Mouse (Mus musculus): ENCODE results near the gene Acbd3. TPM values are rescaled to one million over a fixed set of nuclear protein-coding genes. Genes with fewer than 3 reads are reported as not detected.

Acbd3 gene
- total RNA-seq, 2 experiments from 2014 or later = 19.1 to 42.7 TPM

- no peak for ATAC-seq (replicated peaks; ENCODE audit: low FRiP score, low TSS enrichment, poor library complexity, severe bottlenecking)
These were observed 31.6 kb downstream of the Acbd3 start for GRCm38 (mm10) chr1:180757252-180757955.

- no peak for ATAC-seq (replicated peaks; ENCODE audit: low FRiP score, low TSS enrichment, poor library complexity, severe bottlenecking)
These were observed 32.2 kb downstream of the Acbd3 start for GRCm38 (mm10) chr1:180757956-180758520.

- no peak for ATAC-seq (replicated peaks; ENCODE audit: low FRiP score, low TSS enrichment, poor library complexity, severe bottlenecking)
These were observed 36.3 kb downstream of the Acbd3 start for GRCm38 (mm10) chr1:180762180-180762579.

- ATAC-seq (replicated peaks; ENCODE audit: low FRiP score, low TSS enrichment, poor library complexity, severe bottlenecking) = no peak
These were observed 36.8 kb downstream of the Acbd3 start for GRCm38 (mm10) chr1:180762679-180763078.

- no peak for ATAC-seq (replicated peaks; ENCODE audit: low FRiP score, low TSS enrichment, poor library complexity, severe bottlenecking)
These were observed 37.5 kb downstream of the Acbd3 start for GRCm38 (mm10) chr1:180763307-180763706.

- peak; percentile 75 for ATAC-seq (replicated peaks; ENCODE audit: low FRiP score, low TSS enrichment, poor library complexity, severe bottlenecking)
These were observed 38.0 kb downstream of the Acbd3 start for GRCm38 (mm10) chr1:180763828-180764227.

- no peak for ATAC-seq (replicated peaks; ENCODE audit: low FRiP score, low TSS enrichment, poor library complexity, severe bottlenecking)
These were observed 39.5 kb downstream of the Acbd3 start for GRCm38 (mm10) chr1:180765393-180765792.

- ATAC-seq (replicated peaks; ENCODE audit: low FRiP score, low TSS enrichment, poor library complexity, severe bottlenecking) = no peak
These were observed 40.7 kb downstream of the Acbd3 start for GRCm38 (mm10) chr1:180766557-180766956.

GRCm38 (mm10) chr1:180767541-180768333 lies 41.9 kb downstream of the Acbd3 start:
- ATAC-seq (replicated peaks; ENCODE audit: low FRiP score, low TSS enrichment, poor library complexity, severe bottlenecking) = peak; percentile 13; the same call in 1 of the 2 replicates

GRCm38 (mm10) chr1:180768334-180769168 lies 42.7 kb downstream of the Acbd3 start:
- ATAC-seq (replicated peaks; ENCODE audit: low FRiP score, low TSS enrichment, poor library complexity, severe bottlenecking) = peak; percentile 83

- no peak for ATAC-seq (replicated peaks; ENCODE audit: low FRiP score, low TSS enrichment, poor library complexity, severe bottlenecking)
These were observed 45.5 kb downstream of the Acbd3 start for GRCm38 (mm10) chr1:180771306-180771705.

- no peak for ATAC-seq (replicated peaks; ENCODE audit: low FRiP score, low TSS enrichment, poor library complexity, severe bottlenecking)
These were observed 45.9 kb downstream of the Acbd3 start for GRCm38 (mm10) chr1:180771722-180772121.

- ATAC-seq (replicated peaks; ENCODE audit: low FRiP score, low TSS enrichment, poor library complexity, severe bottlenecking) = no peak
These were observed 46.4 kb downstream of the Acbd3 start for GRCm38 (mm10) chr1:180772291-180772690.

GRCm38 (mm10) chr1:180774664-180775063 lies 48.8 kb downstream of the Acbd3 start:
- ATAC-seq (replicated peaks; ENCODE audit: low FRiP score, low TSS enrichment, poor library complexity, severe bottlenecking) = no peak

GRCm38 (mm10) chr1:180775317-180775716 lies 49.5 kb downstream of the Acbd3 start:
- no peak for ATAC-seq (replicated peaks; ENCODE audit: low FRiP score, low TSS enrichment, poor library complexity, severe bottlenecking)

GRCm38 (mm10) chr1:180775849-180776493 lies 50.1 kb downstream of the Acbd3 start:
- no peak for ATAC-seq (replicated peaks; ENCODE audit: low FRiP score, low TSS enrichment, poor library complexity, severe bottlenecking)

- ATAC-seq (replicated peaks; ENCODE audit: low FRiP score, low TSS enrichment, poor library complexity, severe bottlenecking) = no peak
These were observed 50.7 kb downstream of the Acbd3 start for GRCm38 (mm10) chr1:180776494-180776893.

- ATAC-seq (replicated peaks; ENCODE audit: low FRiP score, low TSS enrichment, poor library complexity, severe bottlenecking) = no peak; the same call in 1 of the 2 replicates
These were observed 51.4 kb downstream of the Acbd3 start for GRCm38 (mm10) chr1:180777289-180777659.

All from megakaryocyte-erythroid progenitor cell, adult 5-6 weeks (primary cell).